10 mouse cellular contexts compared by ENCODE assay signal in the genomic region with DNA sequence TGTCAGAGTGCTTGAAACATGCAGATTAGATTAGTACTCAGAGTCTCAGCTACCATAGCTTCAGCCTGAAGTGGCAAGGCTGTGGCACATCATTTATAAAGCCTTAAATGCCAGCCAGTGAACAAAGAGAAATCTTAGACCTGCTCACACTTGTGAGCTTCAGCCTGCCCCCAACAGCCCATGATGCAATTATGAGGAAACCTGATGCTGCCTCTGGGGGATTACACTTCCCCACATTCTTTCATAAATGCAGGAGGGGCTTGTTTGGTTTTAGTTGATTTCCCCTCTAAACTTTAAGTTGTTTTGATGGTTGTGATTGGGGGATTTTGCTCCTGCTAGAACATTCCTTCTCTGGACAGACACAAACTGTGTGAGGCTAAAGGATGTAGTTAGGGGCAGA. TPM values are rescaled to one million over a fixed set of nuclear protein-coding genes. Genes with fewer than 3 reads are reported as not detected.
DNase-seq lines count a peak whose midpoint lies in the region; ATAC-seq lines count a peak whose summit lies in the region.
"Had no signal": no experiment of that assay in that cellular context is flagged by ENCODE, and none has a peak within 500 bp of the region (broad histone marks: within the 10 kb centered on the region; RNA-seq: fewer than 3 reads in every experiment).

No protein-coding gene starts in this region.

- H3K9me3 ChIP-seq in limb, embryonic 13.5 days, result no peaks in the 10 kb centered on the region

- intact Hi-C loops in left cerebral cortex, postnatal 10 days (cut with DNase I), result no loop called here

- peak; percentile 11 for DNase-seq in kidney, postnatal 10 days
- DNase-seq in kidney, adult 11 months, result no peak
- peak; percentile 67 for DNase-seq in NIH3T3 (ENCODE audit: low read depth)
- DNase-seq in forelimb bud, embryonic 11.5 days (ENCODE audit: low read depth, low spot score), result peak; percentile 72
- DNase-seq in cerebellum, postnatal 10 days, result no peak
- no peak for DNase-seq in thymus, postnatal 10 days (ENCODE audit: low spot score in 2 of 2)
- DNase-seq in left cerebral cortex, postnatal 10 days (ENCODE audit: extremely low spot score in 1 of 2, low spot score in 2 of 2), result no peak
- DNase-seq: layer of hippocampus, adult 9-11 months; thymus, postnatal 36 days had no signal

- peaks cover 63% of the 10 kb centered on the region for H3K4me1 ChIP-seq in limb, embryonic 13.5 days

- H3K27ac ChIP-seq in limb, embryonic 13.5 days, result peak overlapping the region; percentile 67; the same call in 1 of the 2 replicates

- H3K9ac ChIP-seq in limb, embryonic 13.5 days, result peak overlapping the region; percentile 43

- no peaks in the 10 kb centered on the region for H3K27me3 ChIP-seq in limb, embryonic 13.5 days

- H3K36me3 ChIP-seq in limb, embryonic 13.5 days, result peaks cover 6% of the 10 kb centered on the region

- peak overlapping the region; percentile 15; the same call in 1 of the 2 replicates for H3K4me3 ChIP-seq in limb, embryonic 13.5 days

- H3K4me2 ChIP-seq in limb, embryonic 13.5 days (replicated peaks), result peak overlapping the region; percentile 97

- ATAC-seq in limb, embryonic 13.5 days (ENCODE audit: low FRiP score, low read depth), result no peak

RNA-seq across cellular contexts. Expression of gene Mbnl2, which starts 4.7 kb away (rescaled TPM):
- polyA plus RNA-seq in limb, embryonic 13.5 days (2015; fragmentation: Nextera tagmentation; extraction: Ambion mirVana), result 127 TPM in 2 replicates
- total RNA-seq in left cerebral cortex, postnatal 10 days (2021), result 100 to 1,000 TPM; 122 to 131 TPM

Comparison
In these comparisons a context has a peak if more than half of its experiments do, and no peak if none do; other contexts are left out.
1. DNase-seq: peak in kidney, postnatal 10 days (single experiment), NIH3T3 (single experiment) and forelimb bud, embryonic 11.5 days (single experiment); none in kidney, adult 11 months (single experiment), cerebellum, postnatal 10 days (0 of 2), thymus, postnatal 10 days (0 of 2) and left cerebral cortex, postnatal 10 days (0 of 2).